Mouse (Mus musculus) brain, embryonic 18.5 days (tissue): ENCODE measurements around the gene Olfr605.
"Not testable (repeated sequence)": the region's sequence is repeated elsewhere in the genome, so short reads cannot be mapped to it uniquely, and the experiment has no call there.

Experiments used
- DNase-seq: peaks from one replicate; pipeline ENCODE4 v3.0.0-alpha.2; 2012; ENCODE audit warnings: low read depth, low spot score

Gene Olfr605

DNA sequence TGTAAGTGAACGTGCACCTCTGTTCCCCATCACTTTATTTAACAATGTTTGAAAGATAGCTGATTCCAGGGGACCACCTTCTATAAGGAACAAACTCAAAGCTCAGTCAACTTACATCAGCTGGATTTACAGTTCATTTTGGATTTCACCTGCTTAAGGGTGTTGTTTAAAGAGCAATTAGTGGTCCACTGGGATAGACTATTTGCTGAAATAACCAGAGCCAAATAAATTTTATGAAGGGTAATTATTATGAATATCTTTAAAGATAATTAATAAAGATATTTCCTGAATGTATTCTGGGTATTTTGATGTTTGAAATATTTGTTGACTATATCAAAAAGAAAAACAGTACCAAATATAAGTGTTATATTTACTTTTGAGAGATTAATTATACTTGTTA lies at the start of gene Olfr605:
Olfr605 (minus strand) TSS at position 101 of the 400 bp plus-strand sequence.
- no peak for DNase-seq

DNA sequence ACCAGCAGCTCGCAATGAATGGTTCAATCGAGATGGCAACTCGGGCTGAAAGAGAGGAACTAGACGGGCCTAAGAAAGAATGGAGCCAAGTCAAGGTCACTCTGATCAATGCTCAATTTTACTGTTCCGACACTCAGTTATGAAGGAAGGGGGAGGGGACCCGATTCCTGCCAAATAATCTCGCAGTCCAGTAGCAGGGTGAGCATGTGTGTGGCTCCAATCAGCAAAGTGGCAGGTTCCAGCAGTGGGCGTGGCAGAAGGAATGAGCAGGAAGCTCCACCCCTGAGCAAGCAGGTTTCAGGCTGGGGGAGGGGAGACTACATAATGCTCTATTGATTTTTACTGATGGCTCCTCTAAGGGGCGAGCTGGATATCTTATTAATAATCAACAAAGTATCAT lies 31.9 kb upstream of the Olfr605 start:
- not testable (repeated sequence) for DNase-seq

DNA sequence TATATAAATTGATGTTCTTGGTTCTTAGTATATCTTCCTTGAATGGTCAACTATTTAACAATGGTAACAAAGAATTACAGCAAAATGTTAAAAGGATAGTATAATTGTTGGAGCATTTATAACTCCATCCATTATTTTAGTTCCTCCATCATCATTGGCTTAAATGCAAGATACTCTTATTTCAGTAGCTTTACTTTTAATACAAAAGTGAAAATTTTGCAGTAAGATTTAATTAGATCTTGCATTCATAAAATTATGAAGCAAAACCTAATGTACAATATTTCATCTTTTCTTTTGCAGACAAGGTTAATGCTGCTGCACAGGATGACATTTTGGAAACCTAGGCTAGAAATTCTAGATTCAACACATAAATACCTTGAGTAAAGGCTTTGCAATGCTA lies 24.3 kb upstream of the Olfr605 start, which contains the start of gene Olfr608:
Olfr608 (plus strand) TSS at position 301 of the 400 bp plus-strand sequence.
- no peak for DNase-seq

DNA sequence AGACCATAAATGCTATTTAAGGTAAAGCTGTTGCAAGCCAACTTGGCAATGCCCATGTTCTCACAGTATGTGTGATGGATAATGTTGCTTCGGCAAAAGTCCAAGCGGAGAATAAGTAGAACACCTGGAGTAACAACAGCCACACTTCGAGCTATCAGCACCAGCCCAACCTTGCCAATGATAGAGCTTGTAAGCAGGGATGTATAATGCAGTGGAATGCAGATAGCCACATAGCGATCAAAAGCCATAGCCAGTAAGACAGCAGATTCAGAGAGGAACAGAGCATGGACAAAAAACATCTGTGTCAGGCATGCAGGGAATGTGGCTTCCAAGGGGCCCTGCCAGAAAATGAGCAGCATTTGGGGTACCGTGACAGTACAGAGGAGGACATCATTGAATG lies 15.4 kb upstream of the Olfr605 start:
- DNase-seq = no peak

DNA sequence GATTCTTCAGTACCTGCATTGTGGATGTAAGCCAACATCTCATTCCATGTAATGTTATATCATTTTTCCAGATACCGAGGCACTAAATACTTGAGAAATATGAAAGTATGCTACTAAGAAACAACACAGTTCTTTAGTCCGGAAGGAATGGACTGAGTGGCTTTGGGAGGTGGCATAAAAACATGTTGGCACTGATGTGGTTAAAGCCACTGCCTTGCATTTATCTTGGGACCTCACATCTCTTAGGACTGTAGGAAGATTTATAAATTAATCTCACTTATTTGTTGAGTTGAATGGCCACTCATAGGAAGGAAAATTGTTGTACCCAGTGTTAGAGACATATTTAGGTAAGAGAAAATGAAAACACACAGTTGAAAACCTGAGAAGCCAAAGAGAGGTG lies 3.5 kb upstream of the Olfr605 start, which contains the start of gene Olfr606:
Olfr606 (plus strand) TSS at position 301 of the 400 bp plus-strand sequence.
- DNase-seq = no peak

DNA sequence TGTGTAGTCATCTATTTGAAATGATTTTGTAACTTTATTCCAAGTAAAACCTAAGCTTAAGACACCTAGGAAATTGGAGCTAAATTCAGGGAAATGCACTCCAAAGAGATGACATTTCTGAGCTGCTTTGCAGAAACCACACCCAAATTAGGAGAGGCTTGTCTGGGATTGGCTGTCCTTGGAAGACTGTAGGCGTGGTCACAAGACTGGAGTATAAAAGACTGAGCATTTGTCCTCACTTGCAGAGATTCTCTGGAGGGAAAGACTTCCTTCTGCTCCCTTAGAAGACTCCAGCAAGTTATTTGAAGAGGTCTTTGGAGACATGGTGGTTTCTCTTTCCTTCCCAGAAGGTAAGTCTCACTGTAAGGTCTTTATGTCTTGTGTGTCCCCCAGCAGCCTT lies 30.5 kb downstream of the Olfr605 start, which contains the start of gene Usp17lc:
Usp17lc (plus strand) TSS at position 301 of the 400 bp plus-strand sequence.
- DNase-seq = not testable (repeated sequence)

DNA sequence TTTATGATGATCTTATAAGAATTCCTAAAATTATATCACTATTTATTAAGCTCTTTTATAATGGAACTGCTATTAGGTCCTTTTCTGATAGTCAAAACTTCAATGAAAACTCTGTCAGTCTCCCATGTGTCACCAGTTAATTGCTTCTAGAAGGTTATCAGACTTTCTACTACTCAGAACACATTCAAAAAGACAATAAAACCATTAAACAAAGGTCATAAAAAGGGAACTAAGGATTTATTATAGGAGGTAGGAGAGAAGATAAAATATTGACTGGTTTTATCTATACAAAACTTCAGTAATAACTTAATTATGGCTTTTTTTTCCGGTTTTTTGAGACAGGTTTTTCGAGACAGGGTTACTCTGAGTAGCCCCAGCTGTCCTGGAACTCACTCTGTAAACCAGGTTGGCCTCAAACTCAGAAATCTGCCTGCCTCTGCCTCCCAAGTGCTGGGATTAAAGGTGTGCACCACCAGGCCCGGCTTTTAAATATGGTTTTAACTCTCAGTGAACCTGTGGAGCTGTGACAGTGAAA lies 38.7 kb downstream of the Olfr605 start:
- DNase-seq = not testable (repeated sequence)

DNA sequence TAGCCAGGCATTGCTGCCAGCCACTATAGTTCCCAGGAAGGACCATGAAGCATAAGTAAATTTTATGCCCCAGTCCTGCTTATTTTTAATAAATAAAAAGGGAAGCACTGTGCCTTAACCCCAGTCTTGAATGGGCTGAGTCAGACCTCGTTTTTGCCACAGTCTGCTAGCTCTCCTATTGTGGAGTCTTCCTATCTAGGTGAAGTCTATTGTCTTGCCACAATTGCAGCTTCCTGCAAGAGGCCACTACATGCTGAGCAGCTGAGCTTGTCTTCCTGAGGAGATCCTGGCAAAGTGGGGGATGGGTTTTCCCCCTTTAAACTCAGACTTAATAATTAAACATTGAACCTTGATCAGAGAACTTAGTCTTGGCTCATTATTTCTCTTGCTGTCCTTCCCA lies 46.3 kb downstream of the Olfr605 start:
- DNase-seq = no peak

DNA sequence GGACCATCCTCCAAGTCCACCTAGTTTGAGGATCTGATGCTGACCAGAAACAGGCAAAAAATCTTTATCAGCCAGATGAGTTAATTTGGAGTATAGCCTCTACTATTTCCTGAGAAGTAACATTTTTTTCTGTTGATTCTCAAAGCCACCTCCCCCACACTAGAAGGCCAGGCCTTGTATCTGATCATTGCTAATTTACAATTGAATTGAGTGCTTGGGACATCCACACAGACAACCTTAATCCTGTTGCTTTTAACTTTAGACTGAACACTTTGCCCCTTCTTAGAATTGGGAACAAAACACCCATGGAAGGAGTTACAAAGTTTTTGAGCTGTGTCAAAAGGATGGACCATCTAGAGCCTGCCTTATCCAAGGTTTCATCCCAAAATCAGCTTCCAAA lies 47.5 kb downstream of the Olfr605 start:
- DNase-seq = no peak
